Mouse (Mus musculus) CH12.LX (cell line): Measurements from ENCODE around the gene Ager. TPM values are rescaled to one million over a fixed set of nuclear protein-coding genes. Genes with fewer than 3 reads are reported as not detected.

ENCODE experiments used
- DNase-seq: peaks from one replicate; pipeline ENCODE4 v3.0.0-alpha.2; 2013; ENCODE audit errors: extremely low read depth
- H3K27ac ChIP-seq: 2 replicates; pipeline ENCODE4 v1.5.1; 2012; ENCODE audit warnings: low read depth, mild to moderate bottlenecking, control low read depth, moderate library complexity; ENCODE audit not compliant: insufficient read depth
- H3K27me3 ChIP-seq: replicated peaks from 2 replicates; pipeline ENCODE3; 2012; ENCODE audit warnings: inconsistent platforms
- H3K36me3 ChIP-seq, 2 experiments: replicated peaks in 1 of 2; 2 replicates each; pipeline versions ENCODE3 to v1.6.1; 2012; ENCODE audit warnings: inconsistent platforms in 1 of 2, low read length in 1 of 2, mild to moderate bottlenecking in 1 of 2, mixed read lengths in 1 of 2, moderate library complexity in 1 of 2; ENCODE audit not compliant: control insufficient read depth in 1 of 2, insufficient read depth in 1 of 2
- H3K4me1 ChIP-seq, 2 experiments: 2 replicates each; pipeline ENCODE4 v1.6.1; 2012; ENCODE audit warnings: inconsistent platforms in 1 of 2, moderate library complexity in 1 of 2; ENCODE audit not compliant: insufficient read depth in 2 of 2, control insufficient read depth in 1 of 2
- H3K4me2 ChIP-seq: 2 replicates; pipeline ENCODE4 v1.6.1; 2012; ENCODE audit warnings: low read depth, mild to moderate bottlenecking, control low read depth; ENCODE audit not compliant: poor library complexity, insufficient read depth, severe bottlenecking
- H3K4me3 ChIP-seq, 3 experiments: fragments of 150-350 bp in 1 of 3; sonication (generic) in 1 of 3; replicated peaks in 1 of 3; 2 replicates each; pipeline versions ENCODE3 to v1.5.1; 2011 to 2012; ENCODE audit warnings: low read depth in 2 of 3, low read length in 2 of 3, mild to moderate bottlenecking in 2 of 3, moderate library complexity in 2 of 3, control low read depth in 1 of 3, improper control_type of control experiment in 1 of 3, inconsistent platforms in 1 of 3, mixed read lengths in 1 of 3; ENCODE audit not compliant: poor library complexity in 1 of 3
- H3K79me2 ChIP-seq: replicated peaks from 2 replicates; pipeline ENCODE4 v1.6.1; 2012; ENCODE audit warnings: mild to moderate bottlenecking, moderate library complexity; ENCODE audit not compliant: control insufficient read depth, poor library complexity, insufficient read depth, severe bottlenecking; ENCODE audit errors: extremely low read depth
- H3K9ac ChIP-seq: 2 replicates; pipeline ENCODE4 v1.6.1; 2012; ENCODE audit warnings: low read depth, mild to moderate bottlenecking, control low read depth, moderate library complexity; ENCODE audit not compliant: insufficient read depth
- H3K9me3 ChIP-seq: replicated peaks from 2 replicates; pipeline ENCODE3; 2012; ENCODE audit warnings: low read length, inconsistent platforms, mixed read lengths
- BHLHE40 ChIP-seq: IDR thresholded peaks from 2 replicates; pipeline ENCODE4 v1.6.1; 2011; ENCODE audit warnings: mild to moderate bottlenecking, low read depth, low read length, improper control_type of control experiment
- CHD2 ChIP-seq: IDR thresholded peaks from 2 replicates; pipeline ENCODE4 v1.6.1; 2011; ENCODE audit warnings: low read length, improper control_type of control experiment
- GABPA ChIP-seq: IDR thresholded peaks from 2 replicates; pipeline ENCODE4 v1.6.1; 2012; ENCODE audit warnings: low read depth, low read length, improper control_type of control experiment, inconsistent platforms; ENCODE audit not compliant: insufficient replicate concordance
- HCFC1 ChIP-seq: IDR thresholded peaks from 2 replicates; pipeline ENCODE4 v1.6.1; 2012; ENCODE audit warnings: low read depth, mild to moderate bottlenecking, inconsistent platforms, low read length, improper control_type of control experiment
- JUND ChIP-seq: conservative IDR thresholded peaks from 2 replicates; pipeline ENCODE4 v1.6.1; 2011; ENCODE audit warnings: low read depth, low read length, improper control_type of control experiment
- KAT2A ChIP-seq: IDR thresholded peaks from 2 replicates; pipeline ENCODE4 v1.6.1; 2012; ENCODE audit warnings: low read length, improper control_type of control experiment, inconsistent platforms; ENCODE audit not compliant: insufficient replicate concordance
- MAFK ChIP-seq: IDR thresholded peaks from 2 replicates; pipeline ENCODE4 v1.6.1; 2011; ENCODE audit warnings: low read length, improper control_type of control experiment; ENCODE audit not compliant: insufficient replicate concordance
- MAX ChIP-seq: IDR thresholded peaks from 2 replicates; pipeline ENCODE4 v1.6.1; 2011; ENCODE audit warnings: low read length, improper control_type of control experiment
- MAZ ChIP-seq: IDR thresholded peaks from 2 replicates; pipeline ENCODE4 v1.6.1; 2012; ENCODE audit warnings: low read depth, mild to moderate bottlenecking, inconsistent platforms, low read length, improper control_type of control experiment, moderate library complexity
- MEF2A ChIP-seq: IDR thresholded peaks from 2 replicates; pipeline ENCODE4 v1.6.1; 2014; ENCODE audit warnings: low read depth, mild to moderate bottlenecking, inconsistent platforms, low read length, improper control_type of control experiment, borderline replicate concordance
- MYC ChIP-seq: IDR thresholded peaks from 2 replicates; pipeline ENCODE4 v1.6.1; 2011; ENCODE audit warnings: low read depth, mild to moderate bottlenecking, improper control_type of control experiment, low read length
- NELFE ChIP-seq: IDR thresholded peaks from 2 replicates; pipeline ENCODE4 v1.6.1; 2011; ENCODE audit warnings: low read depth, low read length, improper control_type of control experiment
- PAX5 ChIP-seq: IDR thresholded peaks from 2 replicates; pipeline ENCODE4 v1.6.1; 2012; ENCODE audit warnings: low read length, inconsistent platforms, mixed read lengths
- POLR2A ChIP-seq: IDR thresholded peaks from 2 replicates; pipeline ENCODE4 v1.6.1; 2011; ENCODE audit warnings: low read depth, mild to moderate bottlenecking, improper control_type of control experiment, low read length
- RAD21 ChIP-seq: IDR thresholded peaks from 2 replicates; pipeline ENCODE4 v1.6.1; 2011; ENCODE audit warnings: low read depth, mild to moderate bottlenecking, low read length, improper control_type of control experiment, moderate library complexity
- RCOR1 ChIP-seq: conservative IDR thresholded peaks from 2 replicates; pipeline ENCODE4 v1.6.1; 2012; ENCODE audit warnings: low read depth, mild to moderate bottlenecking, inconsistent platforms, low read length, improper control_type of control experiment
- TCF12 ChIP-seq: IDR thresholded peaks from 2 replicates; pipeline ENCODE4 v1.6.1; 2014; ENCODE audit warnings: low read depth, mild to moderate bottlenecking, inconsistent platforms, low read length, improper control_type of control experiment
- UBTF ChIP-seq: IDR thresholded peaks from 2 replicates; pipeline ENCODE4 v1.6.1; 2012; ENCODE audit warnings: low read depth, mild to moderate bottlenecking, inconsistent platforms, low read length, improper control_type of control experiment, moderate library complexity
- USF2 ChIP-seq: conservative IDR thresholded peaks from 2 replicates; pipeline ENCODE4 v1.6.1; 2011; ENCODE audit warnings: low read depth, low read length, improper control_type of control experiment
- ZC3H11A ChIP-seq: IDR thresholded peaks from 2 replicates; pipeline ENCODE4 v1.6.1; 2012; ENCODE audit warnings: low read depth, mild to moderate bottlenecking, inconsistent platforms, low read length, improper control_type of control experiment
- ZKSCAN1 ChIP-seq: IDR thresholded peaks from 2 replicates; pipeline ENCODE4 v1.6.1; 2012; ENCODE audit warnings: low read depth, inconsistent platforms, low read length, improper control_type of control experiment, borderline replicate concordance
- ZMIZ1 ChIP-seq: IDR thresholded peaks from 2 replicates; pipeline ENCODE4 v1.6.1; 2012; ENCODE audit warnings: low read depth, mild to moderate bottlenecking, inconsistent platforms, low read length, improper control_type of control experiment
- dilution Hi-C: fragments of 300-500 bp; cut with MboI; formaldehyde crosslinking; loops from 2 replicates; pipeline ENCODE4 v1.14.3; 2020; ENCODE audit warnings: low sequenced_read_pairs; ENCODE audit not compliant: extremely low pct_unique_long_range_greater_than_20kb, extremely low pct_ligation_motif_present
- in situ Hi-C: fragments of 300-500 bp; cut with MboI; formaldehyde crosslinking; loops from 3 replicates; pipeline ENCODE4 v1.14.3; 2019; ENCODE audit warnings: low sequenced_read_pairs, low pct_ligation_motif_present, low pct_unique_long_range_greater_than_20kb, mixed read lengths
- polyA plus RNA-seq: library from polyadenylated mRNA; unstranded; fragments of >175 nt; gene quantifications from 2 replicates; pipeline ENCODE4 v1.2.1, GENCODE M21; 2012; ENCODE audit warnings: low read depth; ENCODE audit not compliant: insufficient read length
- total RNA-seq, 2 experiments: library from RNA; depleted of rRNA; stranded (reverse); fragments of 300-350 nt in 1 of 2; fragments of >200 nt in 1 of 2; gene quantifications; 2 replicates each; pipeline ENCODE4 v1.2.3; 2012 to 2014

Ager gene
- total and polyA plus RNA-seq, 3 experiments = 0.55 to 3.5 (median 0.81) TPM

DNA sequence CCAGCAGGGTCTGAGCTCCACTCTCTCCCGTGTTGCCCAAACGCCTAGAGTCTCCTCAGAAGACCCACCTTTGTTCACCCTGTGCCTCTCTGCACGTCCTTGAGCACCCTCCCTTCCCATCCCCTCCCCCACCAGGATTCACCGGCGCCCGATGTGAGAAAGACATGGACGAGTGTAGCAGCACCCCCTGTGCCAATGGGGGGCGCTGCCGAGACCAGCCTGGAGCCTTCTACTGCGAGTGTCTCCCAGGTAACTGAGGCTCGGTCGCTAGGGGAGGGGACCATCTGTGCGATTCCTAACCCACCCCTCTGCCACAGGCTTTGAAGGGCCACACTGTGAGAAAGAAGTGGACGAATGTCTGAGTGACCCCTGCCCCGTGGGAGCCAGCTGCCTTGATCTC is 25.3 kb upstream of the Ager start:
- Histone ChIP-seq H3K79me2 (no peaks in the 10 kb centered on the region), H3K27ac (no peak overlapping the region), H3K36me3 (no peaks in the 10 kb centered on the region), H3K27me3 (peaks cover 23% of the 10 kb centered on the region), H3K4me1 (peaks cover 2 to 7% of the 10 kb centered on the region in 2 experiments; a peak in 3 of 4 replicates), H3K9ac (no peak overlapping the region), H3K4me3 (no peak overlapping the region), H3K4me2 (no peak overlapping the region), H3K9me3 (peaks cover 4% of the 10 kb centered on the region)
- no peak for TF ChIP-seq NELFE
- no peak for TF ChIP-seq BHLHE40
- no peak for TF ChIP-seq MAZ
- no peak for TF ChIP-seq ZC3H11A
- TF ChIP-seq ZMIZ1 = no peak
- dilution Hi-C loops (no loop called here), in situ Hi-C loops (no loop called here)
- no peak for DNase-seq

DNA sequence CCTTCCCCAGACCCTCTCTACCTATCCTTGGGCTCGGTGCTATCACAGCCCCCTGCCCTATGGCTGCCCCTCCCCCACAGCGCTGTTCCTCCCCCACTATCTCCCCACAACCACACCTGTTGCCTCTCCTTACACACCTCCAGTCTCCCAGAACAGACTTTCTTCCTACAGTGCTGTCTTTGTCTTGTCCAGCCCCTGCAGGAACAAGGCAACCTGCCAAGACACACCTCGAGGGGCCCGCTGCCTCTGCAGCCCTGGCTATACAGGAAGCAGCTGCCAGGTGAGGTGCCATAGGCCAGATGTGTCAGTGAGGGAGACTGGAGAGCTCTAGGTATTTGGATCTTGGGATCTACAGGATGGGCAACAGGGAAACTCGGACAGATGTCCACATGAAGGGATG is 21.1 kb upstream of the Ager start:
- Histone ChIP-seq H3K4me2 (no peak overlapping the region), H3K79me2 (no peaks in the 10 kb centered on the region), H3K36me3 (no peaks in the 10 kb centered on the region), H3K27me3 (peaks cover 4% of the 10 kb centered on the region), H3K27ac (no peak overlapping the region), H3K4me1 (peaks cover 4 to 19% of the 10 kb centered on the region in 2 experiments), H3K9ac (no peak overlapping the region), H3K9me3 (peaks cover 4% of the 10 kb centered on the region), H3K4me3 (no peak overlapping the region)
- TF ChIP-seq RCOR1 = no peak
- no peak for TF ChIP-seq NELFE
- TF ChIP-seq MAFK = no peak
- no peak for TF ChIP-seq JUND
- TF ChIP-seq POLR2A = no peak
- no peak for TF ChIP-seq GABPA
- no peak for TF ChIP-seq USF2
- no peak for TF ChIP-seq CHD2
- no peak for TF ChIP-seq TCF12
- TF ChIP-seq ZMIZ1 = no peak
- TF ChIP-seq ZKSCAN1 = no peak
- no peak for TF ChIP-seq PAX5
- no peak for TF ChIP-seq RAD21
- TF ChIP-seq MEF2A = no peak
- no peak for TF ChIP-seq MYC
- TF ChIP-seq BHLHE40 = no peak
- no peak for TF ChIP-seq MAX
- TF ChIP-seq HCFC1 = no peak
- no peak for TF ChIP-seq KAT2A
- TF ChIP-seq UBTF = no peak
- dilution Hi-C loops (no loop called here), in situ Hi-C loops (no loop called here)
- no peak for DNase-seq
